Mouse (Mus musculus): ENCODE measurements at regions not wholly inside any gene's neighbourhood (a gene's known extent, or its start where the extent isn't known, plus 50 kb on each side); places are given as distances from the start of the nearest gene placed in this dataset.
"Not testable (repeated sequence)": the region's sequence is repeated elsewhere in the genome, so short reads cannot be mapped to it uniquely, and the experiment has no call there.

GRCm38 (mm10) chr12:97218445-97218844, 1040.8 kb downstream of the Galc start:
- intact Hi-C loops (cut with DNase I): loop anchor here (2.0 to 10.0 kb wide), 3 partner anchors 756 to 1526 kb away; partner anchors contain the start of gene Flrt2
- DNase-seq (ENCODE audit: low spot score in 2 of 2): peak; percentile 40 to 86

DNA sequence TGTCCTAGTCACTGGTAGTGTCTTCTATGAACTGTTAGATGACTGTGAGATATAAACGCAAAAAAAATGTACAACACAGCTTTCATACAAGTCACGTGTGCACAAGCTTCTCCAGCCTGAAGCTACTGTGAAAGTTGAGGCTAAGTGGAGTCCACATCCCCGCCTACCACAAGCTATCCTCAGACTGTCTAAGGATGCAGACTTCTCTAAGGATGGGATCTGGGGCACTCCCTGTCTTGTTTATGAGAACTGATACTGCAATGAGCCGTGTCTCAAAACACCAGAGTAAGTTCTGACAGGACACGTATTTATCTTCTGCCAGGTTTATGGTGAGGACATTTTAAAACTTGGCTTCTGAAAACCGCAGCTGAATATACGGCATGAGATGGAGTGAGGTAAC, 1041.7 kb downstream of the Galc start:
- intact Hi-C loops (cut with DNase I): loop anchor here (2.0 to 10.0 kb wide), 3 partner anchors 757 to 1525 kb away; partner anchors contain the start of gene Flrt2

GRCm38 (mm10) chr12:97203636-97204389, 1055.4 kb downstream of the Galc start:
- DNase-seq (ENCODE audit: low spot score in 2 of 2): no peak
- intact Hi-C loops (cut with DNase I): no loop called here

More for the DNA sequence above, 1041.7 kb downstream of the Galc start:
- peak in 1 of 2 experiments; percentile 38 for DNase-seq (ENCODE audit: low spot score in 2 of 2)

- intact Hi-C loops (cut with DNase I): no loop called here
Measured at GRCm38 (mm10) chr12:97161853-97162252, 1097.4 kb downstream of the Galc start.

GRCm38 (mm10) chr12:97161429-97161828, 1097.8 kb downstream of the Galc start:
- intact Hi-C loops (cut with DNase I): no loop called here
- DNase-seq (ENCODE audit: low spot score in 2 of 2): peak in 1 of 2 experiments; percentile 24

More at GRCm38 (mm10) chr12:97161853-97162252, 1097.4 kb downstream of the Galc start:
- no peak for DNase-seq (ENCODE audit: low spot score in 2 of 2)

DNA sequence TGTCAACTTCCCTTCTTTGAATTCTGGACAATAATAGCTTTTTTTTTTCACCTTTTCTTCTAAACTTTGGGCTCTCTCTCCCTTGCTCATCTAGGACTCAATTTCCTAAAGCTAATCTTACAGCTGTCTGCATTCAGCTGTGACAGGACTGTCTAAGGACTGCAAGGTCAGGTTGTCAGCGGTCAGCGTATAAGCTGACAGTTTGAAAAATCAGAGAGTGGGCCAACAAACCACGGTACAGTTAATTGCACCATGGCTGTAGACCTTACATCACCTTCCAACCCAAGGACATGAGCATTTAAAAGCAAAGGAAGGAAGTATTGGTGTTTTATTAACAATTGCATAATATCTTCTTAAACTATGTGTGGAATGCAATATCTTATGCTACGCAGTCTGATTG, 1100.9 kb downstream of the Galc start:
- no peak for DNase-seq (ENCODE audit: low spot score in 2 of 2)
- intact Hi-C loops (cut with DNase I): no loop called here

- no peak for DNase-seq (ENCODE audit: low spot score in 2 of 2)
- intact Hi-C loops (cut with DNase I): no loop called here
Measured at GRCm38 (mm10) chr12:97157748-97158147, 1101.5 kb downstream of the Galc start.

DNA sequence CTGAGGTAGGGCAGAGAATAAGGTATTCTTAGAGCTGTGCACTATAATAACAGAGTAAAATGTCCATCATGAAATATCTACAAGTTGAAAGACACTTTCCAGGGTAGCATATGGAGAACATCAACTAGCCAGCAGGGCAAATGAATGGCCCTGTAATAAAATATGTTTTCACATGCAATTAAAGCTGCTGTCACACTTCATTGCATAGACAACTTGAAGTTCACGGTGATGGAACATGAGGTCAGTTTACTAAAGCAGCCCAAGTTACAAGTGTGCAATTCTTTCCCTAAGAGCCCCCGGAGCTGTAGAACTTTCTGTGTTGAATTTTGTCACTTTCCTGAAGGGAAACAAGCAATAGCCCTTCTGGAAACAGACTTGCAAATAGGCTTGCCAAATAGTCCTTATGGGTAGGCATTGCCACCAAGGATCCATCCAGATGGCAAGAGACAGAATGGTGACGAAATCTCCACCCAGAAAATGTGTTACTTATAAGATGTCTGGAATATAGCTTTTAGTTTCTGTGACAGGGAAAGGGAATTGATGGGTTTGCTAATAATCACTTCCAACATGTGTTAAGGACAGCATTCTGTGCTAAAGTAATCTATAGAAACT, 1102.7 kb downstream of the Galc start:
- DNase-seq (ENCODE audit: low spot score in 2 of 2): peak in 1 of 2 experiments; percentile 59
- intact Hi-C loops (cut with DNase I): no loop called here

DNA sequence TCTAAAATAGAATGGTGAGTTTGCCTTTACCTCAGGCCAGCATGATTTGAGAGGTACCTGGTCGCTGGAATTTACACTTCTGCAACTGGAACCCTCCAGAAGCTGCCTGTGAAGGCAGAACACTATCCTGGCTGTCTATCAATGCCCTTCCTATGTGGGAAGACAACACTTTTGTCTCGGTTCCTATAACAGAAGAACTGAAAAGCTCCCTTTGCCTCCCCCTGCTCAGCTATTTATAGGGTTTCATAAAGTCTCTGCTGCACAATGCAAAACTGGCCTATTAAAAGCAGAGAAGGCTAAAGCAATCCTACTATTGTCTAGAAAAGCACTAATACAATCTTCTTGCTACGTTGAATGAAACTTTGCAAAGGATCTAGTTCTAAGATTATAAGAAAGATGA, 1116.5 kb downstream of the Galc start:
- peak in 1 of 2 experiments; percentile 58 for DNase-seq (ENCODE audit: low spot score in 2 of 2)
- intact Hi-C loops (cut with DNase I): no loop called here

DNA sequence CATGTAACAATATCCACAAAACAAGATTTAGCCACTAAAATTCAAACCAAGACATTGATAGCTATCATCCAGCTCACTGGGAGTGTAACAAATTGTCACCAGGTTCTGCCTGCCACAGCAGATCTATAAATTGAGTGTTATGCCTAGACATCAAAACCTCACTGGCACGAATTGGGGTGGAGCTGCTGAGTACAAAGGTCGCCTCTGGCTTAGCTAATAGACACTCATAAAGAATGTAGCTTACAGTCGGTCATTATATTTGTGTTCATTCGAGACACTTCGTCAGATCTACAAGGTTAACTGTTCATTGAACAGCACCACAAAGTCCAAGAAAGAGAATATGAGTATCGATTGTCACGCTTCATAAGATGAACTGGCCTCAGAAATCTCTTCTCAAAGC, 1121.3 kb downstream of the Galc start:
- intact Hi-C loops (cut with DNase I): loop anchor here (10.0 kb wide), 2 partner anchors 1047 to 1353 kb away; no protein-coding TSS in a partner anchor
- DNase-seq (ENCODE audit: low spot score in 2 of 2): no peak

GRCm38 (mm10) chr12:97130276-97130675, 1129.0 kb downstream of the Galc start:
- DNase-seq (ENCODE audit: low spot score in 2 of 2): peak; percentile 39 to 51
- intact Hi-C loops (cut with DNase I): loop anchor here (10.0 kb wide), 2 partner anchors 1055 to 1345 kb away; no protein-coding TSS in a partner anchor

DNA sequence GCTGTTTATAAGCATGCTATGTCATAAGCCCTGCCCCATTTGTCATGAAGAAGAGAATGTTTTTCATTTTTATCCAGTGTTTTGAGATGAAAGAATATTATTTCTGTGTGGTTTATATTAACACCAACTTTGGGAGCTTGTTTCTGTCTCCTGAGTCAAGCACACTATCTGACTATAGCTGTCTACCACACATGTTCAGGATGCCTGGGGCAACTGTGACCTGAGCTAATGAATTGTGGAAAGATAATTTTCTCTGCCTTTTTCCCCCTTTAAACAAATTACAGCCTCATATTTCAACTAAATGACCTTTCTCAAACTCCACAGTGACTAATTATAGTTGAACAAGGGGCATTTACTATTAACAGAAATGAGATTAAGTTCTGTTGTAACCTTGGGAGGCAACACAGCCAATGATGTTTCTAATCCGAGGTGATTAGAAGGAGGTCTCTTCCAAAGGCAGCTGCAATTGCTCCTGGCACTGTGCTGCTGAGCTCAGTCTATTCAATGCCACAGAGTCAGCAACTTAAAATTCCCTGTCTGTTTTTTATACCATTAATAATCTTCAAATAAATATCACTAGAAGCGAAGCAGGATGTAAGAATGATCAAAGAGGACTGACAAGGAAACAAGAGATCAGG, 1168.6 kb downstream of the Galc start:
- intact Hi-C loops (cut with DNase I): no loop called here
- DNase-seq (ENCODE audit: low spot score in 2 of 2): no peak

- intact Hi-C loops (cut with DNase I); DNase-seq (ENCODE audit: low spot score in 2 of 2): not testable (repeated sequence)
Measured at GRCm38 (mm10) chr12:97061352-97061895, 1197.8 kb downstream of the Galc start.

DNA sequence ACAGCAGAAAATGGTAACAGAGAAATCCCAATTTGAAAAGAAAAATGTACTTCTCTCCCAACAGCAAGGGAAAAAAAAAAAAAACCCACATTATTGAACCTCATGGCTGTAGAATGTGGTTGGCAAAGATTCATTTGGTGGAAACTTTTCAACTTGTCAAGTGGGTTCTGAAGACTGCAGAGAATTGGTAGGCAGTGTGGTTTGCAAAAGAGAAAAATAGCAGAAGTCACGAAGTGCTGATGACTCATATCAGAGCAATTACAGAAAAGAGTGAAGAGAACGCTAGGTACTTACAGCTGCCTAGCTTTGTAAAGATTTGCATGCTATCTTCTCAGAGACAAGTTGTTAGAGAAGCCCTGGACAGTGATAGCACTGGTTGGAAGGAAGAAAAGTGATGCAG, 1211.6 kb downstream of the Galc start:
- intact Hi-C loops (cut with DNase I): no loop called here
- peak; percentile 23 to 88 for DNase-seq (ENCODE audit: low spot score in 2 of 2)

Data from left cerebral cortex, postnatal 25 days (tissue).